Mouse (Mus musculus): Measurements from ENCODE around the gene Sema5a. TPM values are rescaled to one million over a fixed set of nuclear protein-coding genes. Genes with fewer than 3 reads are reported as not detected.

Sema5a gene
- polyA plus RNA-seq, 1 experiment from 2014 or later = 0.65 TPM

DNA sequence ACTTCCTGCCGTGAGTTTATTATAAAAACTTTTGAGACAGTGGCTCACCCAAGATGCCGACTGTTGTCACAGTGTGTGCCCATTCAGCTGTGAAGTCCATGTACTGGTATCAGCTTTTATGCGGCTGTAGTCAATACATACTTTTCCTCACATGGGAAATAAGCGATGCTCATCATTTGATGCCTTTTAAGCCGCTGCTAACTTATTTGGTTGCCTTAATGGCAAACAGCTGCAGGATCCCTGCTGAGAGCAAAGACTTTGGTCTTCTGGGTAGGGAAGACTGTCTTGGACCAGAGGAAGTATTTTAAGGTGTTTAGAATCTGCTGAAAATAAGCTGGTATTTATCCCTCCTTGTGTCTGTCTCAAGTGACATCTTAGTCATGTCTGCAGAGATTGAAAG, 2.7 kb downstream of the Sema5a start:
- no peak for DNase-seq (ENCODE audit: low spot score)

DNA sequence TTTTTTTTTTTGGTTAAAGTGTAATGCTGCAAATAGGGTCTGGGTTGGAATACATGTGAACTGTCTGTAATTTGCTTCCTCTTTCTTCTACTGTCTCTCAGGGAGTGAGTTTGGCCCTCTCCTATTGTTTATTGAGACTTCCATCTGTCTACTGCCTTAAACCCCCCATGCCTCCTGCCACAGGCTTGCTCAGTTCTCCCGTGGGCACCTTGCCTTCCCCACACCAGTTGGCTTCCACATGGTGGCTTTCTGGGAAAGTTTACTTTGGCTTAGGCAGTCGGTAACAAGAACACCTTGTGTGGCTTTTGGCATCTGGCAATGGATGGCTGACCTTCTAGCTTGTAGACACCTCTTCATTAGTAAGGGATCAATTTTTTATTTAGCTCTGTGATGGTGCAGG, 10.2 kb downstream of the Sema5a start:
- no peak for DNase-seq (ENCODE audit: low spot score)

GRCm38 (mm10) chr15:32257340-32257739, 12.7 kb downstream of the Sema5a start:
- DNase-seq (ENCODE audit: low spot score) = no peak

DNA sequence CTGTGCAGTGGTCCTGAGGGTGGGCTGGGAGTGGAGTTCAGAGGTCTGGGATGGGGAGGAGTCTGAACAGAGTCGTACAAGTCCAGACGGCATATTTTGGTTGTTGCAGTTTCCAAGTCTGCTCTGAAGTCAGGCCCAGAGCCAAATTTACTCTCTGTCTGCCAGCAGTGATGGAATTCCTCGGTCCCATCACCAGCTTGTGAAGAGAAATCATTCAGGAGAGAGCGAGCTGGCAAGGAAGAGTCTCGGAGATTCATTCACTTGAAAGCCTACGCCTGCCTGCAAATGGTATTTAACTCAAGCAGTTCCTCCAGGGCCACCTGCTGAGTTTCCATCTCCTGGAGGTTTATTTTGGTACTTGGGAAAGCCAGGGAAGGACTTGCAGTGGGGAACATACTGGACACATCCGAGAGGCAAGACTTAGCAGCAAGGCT, 13.3 kb downstream of the Sema5a start:
- DNase-seq (ENCODE audit: low spot score) = no peak

DNA sequence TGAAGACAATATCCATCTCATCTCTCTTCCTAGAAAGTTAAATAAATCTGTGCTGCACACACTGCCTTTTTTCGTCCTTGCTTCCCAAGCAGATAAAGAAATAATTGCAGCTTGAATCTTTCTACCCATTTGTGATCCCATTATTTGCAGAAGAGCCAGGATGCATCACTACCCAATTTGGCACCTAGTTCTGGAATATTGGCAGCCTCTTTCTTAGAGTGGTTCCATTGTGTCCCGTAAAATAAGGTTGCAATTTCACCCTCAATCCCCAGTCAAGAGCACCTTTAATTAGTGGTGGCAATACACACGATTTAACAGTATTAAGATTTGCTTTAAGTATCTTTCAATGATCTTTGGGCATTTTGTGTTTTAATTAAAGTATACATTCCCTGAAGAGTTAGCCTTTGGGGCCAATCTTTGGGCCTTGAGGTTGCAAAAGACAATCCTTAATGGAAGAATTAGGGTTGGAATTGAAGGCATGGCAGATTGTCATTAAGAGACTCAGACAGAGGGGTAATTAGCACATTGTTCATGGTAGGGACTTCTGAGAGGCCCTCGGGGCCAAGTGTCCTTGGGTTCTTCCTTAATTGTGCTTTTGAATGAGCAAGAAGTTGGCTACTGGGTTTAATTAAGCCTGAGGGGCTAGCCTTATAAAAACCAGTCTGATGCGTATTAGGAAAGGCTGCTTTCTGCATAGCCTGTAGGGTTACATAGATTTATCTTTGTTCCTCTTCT, 14.9 kb downstream of the Sema5a start:
- DNase-seq (ENCODE audit: low spot score) = no peak

GRCm38 (mm10) chr15:32260942-32261341, 16.3 kb downstream of the Sema5a start:
- DNase-seq (ENCODE audit: low spot score) = no peak

DNA sequence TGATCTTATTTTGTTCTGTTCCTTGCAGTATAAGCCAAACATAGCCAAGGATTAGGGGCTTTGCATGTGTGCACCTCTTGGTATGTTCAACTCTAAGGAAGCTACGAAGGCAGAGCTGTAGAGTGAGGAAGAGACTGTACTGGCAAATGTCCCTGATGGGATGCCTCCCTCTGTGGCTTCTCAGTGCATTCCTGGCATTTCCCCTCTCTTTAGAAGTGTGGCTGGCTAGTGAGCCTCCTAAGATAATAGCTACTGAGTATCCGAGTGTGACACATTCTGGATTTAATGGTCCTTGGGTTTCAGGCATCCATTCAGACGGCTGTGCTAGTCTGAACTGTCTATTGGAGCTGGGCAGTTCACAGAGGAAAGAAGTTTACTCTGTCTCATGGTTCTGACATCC, 19.0 kb downstream of the Sema5a start:
- no peak for DNase-seq (ENCODE audit: low spot score)

GRCm38 (mm10) chr15:32264822-32265377, 20.3 kb downstream of the Sema5a start:
- DNase-seq (ENCODE audit: low spot score) = no peak

- DNase-seq (ENCODE audit: low spot score) = no peak
These were observed 20.8 kb downstream of the Sema5a start for GRCm38 (mm10) chr15:32265378-32265934.

DNA sequence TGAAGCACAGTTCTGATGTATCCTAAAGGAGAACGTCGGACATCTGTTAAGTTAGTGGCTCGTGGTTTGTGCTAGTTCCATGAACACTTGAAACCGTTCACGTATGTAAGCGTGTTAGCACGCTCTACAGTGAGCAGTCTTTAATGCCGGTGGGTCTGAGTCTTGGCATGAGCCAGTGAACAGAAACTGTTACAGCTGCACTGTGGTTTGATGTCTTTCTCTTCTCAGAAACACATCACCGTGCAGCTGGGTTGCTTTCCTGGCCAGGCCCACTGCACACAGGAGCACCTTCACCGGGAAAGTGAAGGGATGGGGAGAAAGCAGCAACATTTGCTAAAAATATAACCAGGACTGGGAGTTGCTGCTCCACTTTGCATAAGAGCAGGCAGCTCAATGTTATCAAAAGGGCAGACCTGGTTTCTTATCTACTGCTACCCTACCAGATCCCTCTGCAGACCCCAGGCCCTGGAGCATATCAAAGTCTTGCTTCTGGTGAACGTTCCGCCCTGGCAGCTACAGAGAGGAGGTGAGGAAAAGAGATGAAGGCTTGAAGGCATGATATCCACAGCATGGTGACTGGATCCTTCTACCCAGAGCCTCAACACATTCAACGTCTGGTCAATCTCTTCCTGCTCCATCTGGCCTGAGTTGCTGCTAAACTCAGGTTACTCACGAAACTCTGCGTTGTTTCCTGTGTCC, 21.7 kb downstream of the Sema5a start:
- no peak for DNase-seq (ENCODE audit: low spot score)

DNA sequence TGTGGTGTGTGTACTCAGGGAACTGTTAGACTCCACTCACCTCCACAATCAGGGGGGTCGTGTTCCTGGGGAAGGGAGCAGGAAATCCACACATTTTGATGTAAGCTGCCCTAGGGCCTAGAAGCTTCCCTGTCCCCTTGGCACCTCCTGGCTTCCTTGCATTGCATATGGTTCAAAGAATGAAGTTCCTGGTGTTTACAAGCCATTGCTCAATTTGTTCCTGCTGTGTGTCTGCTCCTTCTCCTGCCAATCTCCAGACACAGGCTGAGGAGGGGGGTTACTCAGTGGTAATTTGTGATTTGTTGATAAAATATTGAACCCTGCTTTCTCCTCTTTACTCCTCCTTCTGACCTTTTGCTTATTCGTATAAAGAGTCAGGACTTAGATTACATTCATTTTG, 25.5 kb downstream of the Sema5a start:
- DNase-seq (ENCODE audit: low spot score) = no peak

- DNase-seq (ENCODE audit: low spot score) = no peak
These were observed 29.3 kb downstream of the Sema5a start for GRCm38 (mm10) chr15:32273925-32274324.

DNA sequence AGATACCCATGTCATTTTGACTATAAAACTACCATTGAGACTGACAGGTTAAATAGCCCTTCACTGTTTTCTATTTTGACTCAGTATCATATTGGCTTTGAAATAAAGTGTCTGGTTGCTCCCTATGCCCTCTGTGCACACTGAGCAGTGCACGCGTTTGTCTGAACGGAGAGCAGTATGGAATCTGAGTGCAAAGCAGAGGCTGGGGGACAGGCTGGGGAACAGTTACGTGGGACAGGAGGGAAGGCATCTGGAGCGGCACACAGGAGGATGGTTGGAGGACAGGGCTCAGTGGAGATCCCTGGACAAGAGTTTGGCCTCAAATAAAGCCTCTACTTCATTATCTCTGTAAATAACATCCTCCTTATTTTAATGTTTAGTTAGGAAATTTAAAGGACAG, 30.4 kb downstream of the Sema5a start:
- no peak for DNase-seq (ENCODE audit: low spot score)

DNA sequence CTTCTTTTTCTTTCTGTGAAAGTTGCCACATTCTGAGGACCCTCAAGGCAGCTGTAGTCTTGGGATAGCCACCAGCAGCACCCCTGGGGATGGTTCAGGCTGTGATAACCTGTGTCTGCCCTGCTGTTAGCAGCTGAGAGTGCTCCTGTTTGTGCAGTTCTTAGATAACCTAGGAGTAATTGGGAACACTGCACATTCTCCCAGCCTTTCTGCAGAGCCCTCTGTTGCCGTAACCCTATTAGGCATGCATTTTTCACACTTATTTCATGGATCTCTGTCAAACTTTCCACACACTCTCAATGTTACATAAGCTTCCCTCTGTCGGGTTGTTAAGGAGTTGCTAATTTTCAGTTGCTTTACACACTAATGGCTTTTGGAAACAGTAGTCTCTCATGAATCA, 34.0 kb downstream of the Sema5a start:
- DNase-seq (ENCODE audit: low spot score) = no peak

DNA sequence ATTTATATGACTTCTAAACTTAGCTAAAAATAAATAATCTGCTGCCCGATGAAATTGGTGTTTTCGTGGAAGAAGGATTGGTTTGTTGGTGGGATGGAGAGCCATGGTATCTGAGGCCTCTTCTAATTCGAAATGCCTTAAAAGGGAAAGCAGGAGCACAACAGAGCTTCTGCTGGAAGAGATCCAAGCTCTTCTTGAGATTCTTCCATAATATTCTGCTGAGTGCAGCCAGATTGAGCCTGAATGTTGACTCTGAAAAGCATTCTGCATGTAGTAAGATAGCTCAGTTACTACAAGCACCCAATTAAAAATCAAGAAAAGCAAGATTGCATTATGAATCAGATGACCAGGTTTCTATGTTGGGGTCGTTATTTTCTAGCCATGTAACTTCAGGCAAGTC, 36.8 kb downstream of the Sema5a start:
- DNase-seq (ENCODE audit: low spot score) = no peak

DNA sequence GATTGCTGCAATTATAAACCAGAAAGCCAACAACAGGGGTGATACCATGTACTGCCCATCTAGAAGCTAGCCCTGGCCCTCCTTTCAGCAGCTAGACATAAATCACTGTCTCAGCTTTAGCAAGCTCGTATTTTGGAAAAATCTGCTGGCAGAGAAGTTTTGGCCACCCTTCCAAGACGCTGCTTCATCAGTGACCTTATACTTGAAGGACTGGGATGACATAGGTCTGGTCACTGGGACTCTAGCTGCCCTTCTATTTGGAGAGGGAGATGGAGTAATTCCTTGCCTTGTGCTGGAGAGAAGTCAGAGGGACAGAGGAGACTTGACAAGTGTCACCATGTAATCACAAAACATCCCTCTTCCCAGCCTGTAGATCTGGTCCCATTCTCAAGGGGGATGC, 40.1 kb downstream of the Sema5a start:
- no peak for DNase-seq (ENCODE audit: low spot score)

- no peak for DNase-seq (ENCODE audit: low spot score)
These were observed 41.7 kb downstream of the Sema5a start for GRCm38 (mm10) chr15:32286296-32286695.

DNA sequence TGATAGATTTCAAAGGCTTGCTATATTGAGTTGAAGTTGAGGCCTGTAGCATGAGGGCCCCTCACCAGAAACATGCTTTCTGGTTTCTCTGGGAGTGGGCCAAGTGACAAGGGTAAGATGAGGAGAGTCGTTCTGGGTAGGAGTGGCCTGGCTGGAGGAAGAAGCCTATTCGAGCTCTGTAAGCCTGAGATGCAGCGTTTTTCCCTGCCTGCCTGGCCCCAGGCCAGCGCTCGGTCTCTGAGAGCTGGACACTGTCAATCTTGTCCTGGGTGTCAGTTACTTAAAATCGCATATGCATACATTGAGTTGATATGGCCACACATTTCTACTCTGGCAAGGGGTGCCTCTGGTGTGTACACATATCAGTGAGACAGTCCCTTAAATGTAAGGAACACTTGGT, 43.9 kb downstream of the Sema5a start:
- no peak for DNase-seq (ENCODE audit: low spot score)

- DNase-seq (ENCODE audit: low spot score) = no peak
These were observed 46.4 kb downstream of the Sema5a start for GRCm38 (mm10) chr15:32291000-32291399.

DNA sequence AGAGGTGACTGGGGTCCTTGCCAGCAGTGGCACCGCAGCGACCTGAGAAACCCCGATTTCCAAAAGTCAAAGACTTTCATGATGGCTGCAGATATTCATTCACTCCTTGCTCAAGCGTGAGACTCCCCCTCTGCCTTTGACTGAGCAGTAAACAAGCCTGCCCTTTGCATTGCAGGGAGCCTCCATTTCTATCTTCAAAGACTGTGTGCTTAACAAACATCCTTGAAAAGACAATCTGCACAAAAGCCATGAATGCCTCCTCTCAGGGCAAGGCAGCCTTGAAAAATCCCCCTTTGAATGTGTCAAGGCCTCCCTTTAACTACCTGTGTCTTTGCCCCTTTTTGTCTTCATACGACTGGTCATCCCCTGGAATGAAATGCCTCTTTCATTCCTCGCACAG, 51.9 kb downstream of the Sema5a start:
- no peak for DNase-seq (ENCODE audit: low spot score)

GRCm38 (mm10) chr15:32297266-32297665, 52.7 kb downstream of the Sema5a start:
- no peak for DNase-seq (ENCODE audit: low spot score)

GRCm38 (mm10) chr15:32298525-32298924, 53.9 kb downstream of the Sema5a start:
- no peak for DNase-seq (ENCODE audit: low spot score)

Measured in thymus, postnatal 0 days (tissue).